Mouse (Mus musculus): ENCODE measurements around the gene Rpl19. TPM values are rescaled to one million over a fixed set of nuclear protein-coding genes. Genes with fewer than 3 reads are reported as not detected.

Gene Rpl19
- polyA plus RNA-seq, 1 experiment, result 1,270 TPM

DNA sequence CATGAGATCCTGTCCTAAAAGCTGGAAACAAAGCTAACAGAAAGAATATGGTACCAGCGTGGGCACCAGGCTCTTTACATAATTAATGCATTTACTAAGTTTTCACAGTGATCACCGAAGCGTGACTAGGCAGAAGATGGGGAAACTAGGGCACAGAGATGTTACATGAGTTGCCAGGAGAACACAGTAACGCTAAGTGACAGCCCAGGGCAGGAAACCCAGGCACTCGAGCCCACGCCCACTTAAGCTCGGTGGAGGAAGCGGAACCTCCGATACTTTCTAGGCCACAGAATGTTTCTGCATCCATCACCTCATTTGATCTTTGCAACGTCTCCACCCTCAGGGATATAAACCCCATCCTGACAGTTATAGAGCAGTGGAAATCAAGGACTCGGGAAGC is 18.4 kb upstream of the Rpl19 start:
- TF ChIP-seq POLR2A (IDR thresholded peaks at IDR 0.05; ENCODE audit: borderline replicate concordance, low read depth, low read length), result no peak
- Histone ChIP-seq H3K27ac (ENCODE audit: insufficient read depth, low read depth, low read length) (no peak overlapping the region), H3K4me1 (ENCODE audit: control insufficient read depth, insufficient read depth, low read length) (peaks cover 4% of the 10 kb centered on the region), H3K4me3 (ENCODE audit: insufficient read depth, low read length) (no peak overlapping the region)

DNA sequence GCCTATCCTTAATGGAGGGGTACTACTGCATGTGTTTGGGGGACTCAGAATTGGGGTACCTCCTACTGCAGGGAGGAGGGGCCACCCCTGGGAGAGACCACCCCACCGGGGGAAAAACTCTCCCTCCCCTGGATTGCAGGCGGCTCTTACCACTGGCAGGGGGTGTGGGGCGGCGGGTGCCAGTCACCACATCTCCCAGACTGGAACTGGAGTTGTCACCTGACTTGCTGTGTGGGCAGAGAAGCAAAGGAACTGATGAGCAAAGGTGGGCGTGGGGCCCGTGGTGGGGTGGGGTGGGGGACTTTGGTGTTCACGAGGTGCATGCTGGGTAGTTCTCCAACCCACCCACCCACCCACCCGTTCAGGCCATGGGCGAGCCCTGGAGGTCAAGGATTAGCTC is 14.8 kb upstream of the Rpl19 start:
- TF ChIP-seq POLR2A (IDR thresholded peaks at IDR 0.05; ENCODE audit: borderline replicate concordance, low read depth, low read length) (no peak), CTCF (IDR thresholded peaks at IDR 0.05; ENCODE audit: low read depth, low read length) (no peak)
- no peak overlapping the region for H3K4me3 ChIP-seq (ENCODE audit: insufficient read depth, low read length)
- H3K4me1 ChIP-seq (ENCODE audit: control insufficient read depth, insufficient read depth, low read length), result no peaks in the 10 kb centered on the region
- H3K27ac ChIP-seq (ENCODE audit: insufficient read depth, low read depth, low read length), result no peak overlapping the region

DNA sequence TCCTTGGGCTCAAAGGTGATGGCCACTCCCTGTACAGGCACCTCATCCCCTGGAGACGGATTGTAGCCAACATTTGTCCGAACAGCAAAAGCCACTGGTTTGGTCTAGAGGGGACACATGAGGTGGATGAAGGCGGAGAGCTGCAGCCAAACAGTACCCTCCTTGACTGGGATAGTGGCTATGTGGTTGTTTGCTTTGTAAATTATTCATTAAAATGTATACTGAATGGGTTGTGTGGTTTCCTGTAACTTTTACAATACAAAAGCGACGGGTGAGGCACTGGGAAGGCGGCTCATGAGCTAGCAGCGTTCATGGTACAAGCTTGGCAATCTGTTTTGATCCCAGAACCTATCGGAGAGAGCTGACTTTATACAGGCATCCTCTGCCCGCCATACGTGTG is 13.7 kb upstream of the Rpl19 start:
- H3K4me3 ChIP-seq (ENCODE audit: insufficient read depth, low read length), result no peak overlapping the region
- TF ChIP-seq CTCF (IDR thresholded peaks at IDR 0.05; ENCODE audit: low read depth, low read length), result no peak
- no peak for TF ChIP-seq POLR2A (IDR thresholded peaks at IDR 0.05; ENCODE audit: borderline replicate concordance, low read depth, low read length)
- no peak overlapping the region for H3K27ac ChIP-seq (ENCODE audit: insufficient read depth, low read depth, low read length)
- H3K4me1 ChIP-seq (ENCODE audit: control insufficient read depth, insufficient read depth, low read length), result no peaks in the 10 kb centered on the region

DNA sequence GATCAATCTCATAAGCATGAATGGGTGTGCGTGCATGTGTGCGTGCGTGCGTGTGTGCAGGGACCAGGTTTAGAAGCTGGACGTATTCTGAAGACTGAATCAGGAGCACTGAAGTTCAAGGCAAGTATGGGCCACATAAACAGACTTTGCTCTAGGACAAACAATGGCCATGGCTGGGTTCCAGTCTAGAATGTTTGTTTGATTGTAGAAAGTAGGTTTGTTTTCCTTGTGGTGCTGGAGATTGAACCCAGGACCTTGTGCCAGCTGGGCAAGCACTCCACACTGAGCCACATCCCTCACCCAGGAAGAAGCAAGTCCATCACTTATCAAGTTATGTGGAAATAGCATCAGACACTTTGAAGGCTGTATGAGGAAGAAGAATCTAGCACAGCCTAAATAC is 10.3 kb upstream of the Rpl19 start:
- TF ChIP-seq CTCF (IDR thresholded peaks at IDR 0.05; ENCODE audit: low read depth, low read length) (no peak), POLR2A (IDR thresholded peaks at IDR 0.05; ENCODE audit: borderline replicate concordance, low read depth, low read length) (no peak)
- Histone ChIP-seq H3K27ac (ENCODE audit: insufficient read depth, low read depth, low read length) (no peak overlapping the region), H3K4me1 (ENCODE audit: control insufficient read depth, insufficient read depth, low read length) (peaks cover 4% of the 10 kb centered on the region), H3K4me3 (ENCODE audit: insufficient read depth, low read length) (no peak overlapping the region)

DNA sequence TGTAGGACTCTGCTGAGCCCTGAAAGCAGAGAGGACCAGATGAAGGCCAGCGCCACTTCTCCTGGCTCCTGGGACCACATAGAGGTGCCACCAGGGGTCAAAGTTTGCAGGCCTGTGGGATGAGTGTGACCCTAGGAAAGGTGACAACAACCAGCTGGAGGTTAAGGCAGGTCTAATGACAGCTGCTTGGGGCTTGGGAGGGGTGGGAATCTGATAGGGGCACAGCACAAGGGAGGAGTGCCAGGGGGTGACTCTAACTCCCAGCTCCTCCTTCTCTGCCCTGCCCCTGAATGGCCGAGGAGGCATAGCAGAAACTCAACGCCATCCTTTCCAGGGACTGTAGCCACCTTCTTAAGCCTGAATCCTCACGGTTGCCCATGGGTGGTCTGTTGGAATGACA is 9.7 kb upstream of the Rpl19 start:
- no peak overlapping the region for H3K27ac ChIP-seq (ENCODE audit: insufficient read depth, low read depth, low read length)
- TF ChIP-seq POLR2A (IDR thresholded peaks at IDR 0.05; ENCODE audit: borderline replicate concordance, low read depth, low read length) (no peak), CTCF (IDR thresholded peaks at IDR 0.05; ENCODE audit: low read depth, low read length) (no peak)
- H3K4me1 ChIP-seq (ENCODE audit: control insufficient read depth, insufficient read depth, low read length), result peaks cover 11% of the 10 kb centered on the region
- H3K4me3 ChIP-seq (ENCODE audit: insufficient read depth, low read length), result no peak overlapping the region

DNA sequence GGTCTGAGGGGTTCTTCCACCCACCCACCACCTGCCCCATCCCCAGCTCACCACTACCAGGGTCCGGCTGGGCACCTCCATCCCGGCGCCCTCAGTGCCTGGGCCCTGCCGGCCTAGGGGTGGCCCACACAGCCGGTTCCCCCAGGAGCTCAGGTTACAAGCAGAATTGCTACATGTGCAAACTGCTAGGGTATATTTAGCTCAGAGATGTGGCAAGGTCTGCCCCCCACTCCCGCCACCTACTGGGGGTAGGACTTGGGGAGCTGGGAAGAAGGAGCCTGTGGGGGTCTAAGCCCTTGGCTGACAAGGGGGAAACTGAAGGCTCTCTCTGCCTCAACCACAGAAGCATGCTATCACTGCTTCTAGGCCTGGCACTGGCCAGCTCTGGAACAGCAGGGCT is 8.3 kb upstream of the Rpl19 start:
- TF ChIP-seq POLR2A (IDR thresholded peaks at IDR 0.05; ENCODE audit: borderline replicate concordance, low read depth, low read length) (no peak), CTCF (IDR thresholded peaks at IDR 0.05; ENCODE audit: low read depth, low read length) (no peak)
- Histone ChIP-seq H3K27ac (ENCODE audit: insufficient read depth, low read depth, low read length) (no peak overlapping the region), H3K4me3 (ENCODE audit: insufficient read depth, low read length) (no peak overlapping the region), H3K4me1 (ENCODE audit: control insufficient read depth, insufficient read depth, low read length) (peaks cover 16% of the 10 kb centered on the region)

DNA sequence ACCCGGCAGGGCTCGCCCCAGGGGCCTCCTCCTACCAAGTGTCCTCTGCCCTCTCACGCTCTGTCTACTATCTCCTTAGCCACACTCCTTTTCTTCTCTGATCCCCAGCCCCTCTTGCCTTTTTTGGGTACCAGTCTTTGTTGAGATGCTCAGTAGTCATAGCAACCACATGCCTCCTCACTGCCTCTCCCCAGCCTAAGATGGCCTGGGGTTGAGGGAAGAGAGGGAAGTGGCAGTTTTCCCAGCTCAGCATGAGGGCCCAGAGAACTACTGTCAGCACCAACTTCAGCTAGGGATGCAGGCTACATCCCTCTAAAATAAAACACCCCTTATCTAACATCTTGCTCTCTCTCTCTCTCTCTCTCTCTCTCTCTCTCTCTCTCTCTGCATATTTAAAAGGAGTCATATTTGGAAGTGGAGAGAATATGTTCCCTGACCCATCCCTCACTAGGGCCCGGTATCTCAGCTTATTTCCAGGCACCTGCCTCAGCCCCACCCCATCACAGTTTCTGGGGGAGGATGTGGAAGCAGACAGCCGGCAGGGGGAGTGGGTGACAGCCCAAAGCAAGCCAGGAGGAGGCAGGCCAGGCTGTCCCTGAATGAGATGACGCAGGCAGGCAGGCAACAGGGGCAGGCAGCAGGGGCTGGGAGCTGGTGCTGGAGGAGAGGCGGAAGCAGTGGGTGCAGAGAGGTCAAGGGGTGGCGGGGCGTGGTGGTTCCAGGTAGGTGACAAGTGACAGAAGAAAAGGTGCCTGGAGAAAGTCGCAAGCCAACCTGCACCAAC is 7.5 kb upstream of the Rpl19 start:
- TF ChIP-seq CTCF (IDR thresholded peaks at IDR 0.05; ENCODE audit: low read depth, low read length), result no peak
- no peak for TF ChIP-seq POLR2A (IDR thresholded peaks at IDR 0.05; ENCODE audit: borderline replicate concordance, low read depth, low read length)
- Histone ChIP-seq H3K4me1 (ENCODE audit: control insufficient read depth, insufficient read depth, low read length) (peaks cover 22% of the 10 kb centered on the region), H3K4me3 (ENCODE audit: insufficient read depth, low read length) (no peak overlapping the region), H3K27ac (ENCODE audit: insufficient read depth, low read depth, low read length) (no peak overlapping the region)

DNA sequence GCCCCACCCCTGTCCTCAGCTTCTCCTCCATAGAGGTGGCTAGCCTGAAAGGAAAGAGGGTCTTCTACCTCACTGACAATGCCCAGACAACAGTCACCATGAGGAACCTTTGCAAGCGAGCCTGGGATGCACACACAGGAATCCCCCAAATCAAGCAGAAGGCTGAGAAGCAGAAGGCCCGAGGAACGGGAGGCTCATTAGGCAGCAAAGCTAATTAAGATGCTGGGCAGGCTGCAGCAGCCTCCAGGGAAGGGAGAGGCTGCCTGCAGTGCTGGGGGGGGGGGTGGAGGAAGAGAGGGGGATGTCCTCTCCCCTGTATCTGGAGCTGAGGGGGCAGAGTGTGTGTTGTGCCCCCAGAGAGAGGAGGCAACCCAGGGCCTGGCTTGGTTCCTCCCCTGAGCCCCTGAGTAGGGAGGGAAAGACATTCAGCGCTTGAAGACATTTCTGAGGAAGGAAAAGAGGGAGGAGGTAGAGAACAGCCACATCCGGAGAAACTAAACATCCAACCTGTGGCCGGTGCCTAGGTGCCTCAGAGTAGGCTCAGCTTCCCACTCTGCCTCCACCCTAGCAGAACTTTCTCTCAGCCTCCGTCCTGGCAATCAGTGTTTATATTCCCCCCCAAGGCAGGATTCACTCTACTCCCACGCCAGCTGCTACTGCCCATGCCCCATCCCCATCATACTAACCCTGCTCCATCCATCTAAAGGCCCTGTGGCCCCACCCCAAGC is 6.5 kb upstream of the Rpl19 start:
- Histone ChIP-seq H3K27ac (ENCODE audit: insufficient read depth, low read depth, low read length) (no peak overlapping the region), H3K4me3 (ENCODE audit: insufficient read depth, low read length) (no peak overlapping the region), H3K4me1 (ENCODE audit: control insufficient read depth, insufficient read depth, low read length) (peaks cover 28% of the 10 kb centered on the region)
- TF ChIP-seq CTCF (IDR thresholded peaks at IDR 0.05; ENCODE audit: low read depth, low read length) (no peak), POLR2A (IDR thresholded peaks at IDR 0.05; ENCODE audit: borderline replicate concordance, low read depth, low read length) (no peak)

DNA sequence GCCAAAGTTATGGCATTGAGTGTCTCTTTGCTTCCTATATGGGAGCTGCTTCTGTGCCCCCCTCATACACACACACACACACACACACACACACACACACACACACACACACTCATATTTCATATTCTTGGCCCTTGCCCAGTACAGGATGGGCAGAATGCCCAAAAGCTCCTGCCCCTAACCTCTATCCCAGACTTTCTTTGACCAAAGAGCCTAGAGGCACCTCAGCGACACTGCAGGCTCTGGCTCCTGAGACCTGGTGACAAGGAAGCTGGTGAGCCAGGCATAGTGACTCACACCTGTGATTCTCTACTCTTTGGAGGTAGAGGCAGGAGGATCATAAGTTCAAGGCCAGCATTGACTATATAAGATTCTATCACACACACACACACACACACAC is 5.8 kb upstream of the Rpl19 start:
- H3K4me3 ChIP-seq (ENCODE audit: insufficient read depth, low read length), result no peak overlapping the region
- peaks cover 30% of the 10 kb centered on the region for H3K4me1 ChIP-seq (ENCODE audit: control insufficient read depth, insufficient read depth, low read length)
- TF ChIP-seq POLR2A (IDR thresholded peaks at IDR 0.05; ENCODE audit: borderline replicate concordance, low read depth, low read length), result no peak
- TF ChIP-seq CTCF (IDR thresholded peaks at IDR 0.05; ENCODE audit: low read depth, low read length), result no peak
- H3K27ac ChIP-seq (ENCODE audit: insufficient read depth, low read depth, low read length), result no peak overlapping the region

DNA sequence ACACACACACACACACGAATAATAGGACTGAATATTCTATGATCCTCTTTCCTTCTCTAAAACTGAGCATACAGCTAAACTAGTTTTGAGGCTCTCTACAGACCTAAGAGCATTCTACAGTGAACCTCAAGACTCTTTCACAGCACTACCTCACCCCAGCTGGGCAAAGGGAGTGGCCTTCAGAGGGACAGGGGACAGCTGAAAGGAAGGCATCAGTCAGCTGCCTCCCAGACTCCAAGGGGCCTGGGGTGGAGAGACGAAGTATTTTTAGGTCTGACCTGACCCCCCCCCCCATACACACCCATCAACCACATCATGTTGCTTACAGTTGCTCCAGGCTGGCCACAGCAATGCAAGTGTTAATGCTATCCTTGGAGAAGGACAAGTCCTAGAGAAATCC is 5.4 kb upstream of the Rpl19 start:
- Histone ChIP-seq H3K4me1 (ENCODE audit: control insufficient read depth, insufficient read depth, low read length) (peaks cover 34% of the 10 kb centered on the region), H3K4me3 (ENCODE audit: insufficient read depth, low read length) (no peak overlapping the region), H3K27ac (ENCODE audit: insufficient read depth, low read depth, low read length) (no peak overlapping the region)
- TF ChIP-seq CTCF (IDR thresholded peaks at IDR 0.05; ENCODE audit: low read depth, low read length) (no peak), POLR2A (IDR thresholded peaks at IDR 0.05; ENCODE audit: borderline replicate concordance, low read depth, low read length) (no peak)
